Mouse (Mus musculus) midbrain, embryonic 15.5 days (tissue): Measurements from ENCODE around the gene Mknk1. TPM values are rescaled to one million over a fixed set of nuclear protein-coding genes. Genes with fewer than 3 reads are reported as not detected.

Source experiments
- ATAC-seq: fragments of 200-750 bp; cut with Nextera tagmentation; replicated peaks from 2 replicates; pipeline ENCODE4 v1.8.0; 2017; ENCODE audit warnings: moderate TSS enrichment
- H3K27ac ChIP-seq: fragments of 300-500 bp; sonication (generic); 2 replicates; pipeline ENCODE4 v1.5.1; 2015; ENCODE audit warnings: mild to moderate bottlenecking, inconsistent platforms
- H3K27me3 ChIP-seq: fragments of 300-500 bp; sonication (generic); replicated peaks from 2 replicates; pipeline ENCODE4 v1.6.1; 2015; ENCODE audit warnings: inconsistent platforms
- H3K36me3 ChIP-seq: fragments of 300-500 bp; sonication (generic); replicated peaks from 2 replicates; pipeline ENCODE4 v1.6.1; 2015; ENCODE audit warnings: inconsistent platforms
- H3K4me1 ChIP-seq: fragments of 300-500 bp; sonication (generic); 2 replicates; pipeline ENCODE4 v1.6.1; 2015; ENCODE audit warnings: inconsistent platforms
- H3K4me2 ChIP-seq: fragments of 300-500 bp; sonication (generic); 2 replicates; pipeline ENCODE4 v1.6.1; 2015; ENCODE audit warnings: inconsistent platforms, mild to moderate bottlenecking, moderate library complexity
- H3K4me3 ChIP-seq: fragments of 300-500 bp; sonication (generic); 2 replicates; pipeline ENCODE4 v1.5.1; 2015; ENCODE audit warnings: mild to moderate bottlenecking, inconsistent platforms
- H3K9ac ChIP-seq: fragments of 300-500 bp; sonication (generic); 2 replicates; pipeline ENCODE4 v1.6.1; 2015; ENCODE audit warnings: mild to moderate bottlenecking, inconsistent platforms
- H3K9me3 ChIP-seq: fragments of 300-500 bp; sonication (generic); 2 replicates; pipeline ENCODE4 v1.6.1; 2016; ENCODE audit warnings: inconsistent platforms
- WGBS: fragments of 180-500 bp; shearing (Covaris S2); methylation state at CpG from one replicate; pipeline ENCODE4 v1.1.7; 2015; ENCODE audit warnings: mixed read lengths; 5-methylcytosine and 5-hydroxymethylcytosine counted together
- polyA plus RNA-seq: library from polyadenylated mRNA; unstranded; fragments of >200 nt; fragmentation: Nextera tagmentation; extraction: Ambion mirVana; gene quantifications from 2 replicates; pipeline ENCODE4 v1.2.1, GENCODE M21; 2015

Mknk1 gene
- polyA plus RNA-seq, 1 experiment from 2014 or later: 27.5 TPM

DNA sequence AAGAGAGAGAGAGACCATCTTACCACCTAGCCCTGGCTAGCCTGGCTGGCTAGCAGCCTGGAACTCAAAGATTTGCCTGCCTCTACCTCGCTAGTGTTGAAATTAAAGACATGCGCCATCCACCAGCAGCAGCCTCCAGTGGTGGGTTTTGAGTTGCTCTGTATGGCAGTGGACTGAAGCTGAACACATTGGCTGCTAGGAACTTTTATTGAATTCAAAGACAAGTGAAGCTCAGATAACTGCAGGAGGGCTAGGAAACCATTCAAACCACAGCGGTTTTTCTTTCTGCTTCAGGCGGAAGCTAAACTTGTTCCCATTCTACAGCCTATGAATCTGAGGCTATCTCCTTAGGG, 11.5 kb upstream of the Mknk1 start:
- ATAC-seq: peak; percentile 48
- H3K4me3 ChIP-seq: peak overlapping the region; percentile 82
- no peaks in the 10 kb centered on the region for H3K27me3 ChIP-seq
- H3K9me3 ChIP-seq: no peaks in the 10 kb centered on the region
- peak overlapping the region; percentile 66; the same call in 1 of the 2 replicates for H3K27ac ChIP-seq
- no peaks in the 10 kb centered on the region for H3K36me3 ChIP-seq
- H3K9ac ChIP-seq: peak overlapping the region; percentile 71
- peak overlapping the region; percentile 90 for H3K4me2 ChIP-seq
- H3K4me1 ChIP-seq: peaks cover 14% of the 10 kb centered on the region; the same call in 1 of the 2 replicates
- WGBS: 4% methylated on average over 4 of the region's 4 CpGs

DNA sequence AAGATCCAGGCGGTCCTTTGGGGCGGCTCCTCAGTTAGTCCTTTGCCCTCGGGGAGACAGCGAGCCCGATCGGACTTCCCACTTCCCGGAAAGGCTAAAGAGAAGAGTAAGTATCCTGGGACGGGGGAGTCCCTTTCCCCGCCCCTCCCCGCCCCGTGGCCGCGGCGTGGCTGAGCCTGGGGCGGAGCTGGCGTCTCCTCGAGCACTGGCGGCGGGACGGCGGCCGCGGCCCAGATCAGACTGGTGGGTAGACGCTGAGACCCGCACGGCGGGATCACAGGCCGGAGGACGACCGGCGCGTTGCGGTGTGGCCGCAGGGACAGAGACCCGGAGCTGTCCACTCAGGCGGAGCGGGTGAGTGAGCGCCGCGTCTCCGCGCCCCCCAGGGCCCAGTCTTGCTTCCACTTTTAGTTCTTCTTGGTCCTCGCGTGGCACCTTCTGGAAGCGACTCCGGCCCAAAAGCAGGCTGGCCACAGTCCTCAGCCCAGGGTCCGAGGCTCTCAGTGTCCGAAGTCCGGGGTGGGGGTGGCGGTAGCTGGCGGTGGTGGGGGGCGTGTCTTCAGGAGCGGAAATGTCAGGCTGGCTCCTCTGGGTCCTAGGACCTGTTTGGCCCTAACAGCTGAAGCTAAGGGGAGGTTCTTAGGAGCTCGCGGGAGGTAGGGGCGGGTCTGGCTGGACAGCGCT, 11.0 kb upstream of the Mknk1 start, which contains the start of gene Mob3c:
Mob3c (plus strand) TSS at position 205 of the 684 bp plus-strand sequence.
- ATAC-seq: peak; percentile 91
- Histone ChIP-seq H3K4me3 (peak within 1 kb of the TSS; percentile 82), H3K36me3 (no peaks in the 10 kb centered on the region), H3K27ac (peak within 1 kb of the TSS; percentile 66), H3K4me1 (peaks cover 14% of the 10 kb centered on the region; the same call in 1 of the 2 replicates), H3K27me3 (no peaks in the 10 kb centered on the region), H3K9me3 (no peaks in the 10 kb centered on the region), H3K4me2 (peak within 1 kb of the TSS; percentile 90), H3K9ac (peak within 1 kb of the TSS; percentile 71)
- under 1% methylated on average over 56 of the region's 57 CpGs for WGBS

DNA sequence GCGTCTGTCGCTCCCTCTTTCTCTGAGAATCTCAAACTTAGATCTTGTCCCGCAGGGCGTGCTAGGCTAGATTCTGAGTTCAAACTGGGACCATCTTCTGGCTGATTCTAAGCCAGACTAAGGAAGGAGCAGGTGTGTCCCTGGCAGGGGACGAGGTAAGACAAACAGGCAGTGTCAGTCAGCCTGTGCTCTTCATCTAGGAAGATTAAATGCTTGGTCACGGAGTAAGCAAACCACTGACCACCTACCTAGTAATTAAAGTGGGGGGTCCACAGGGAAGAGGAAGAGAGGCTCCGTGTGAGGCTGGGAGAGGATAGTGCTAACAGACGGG, 10.5 kb upstream of the Mknk1 start:
- H3K36me3 ChIP-seq: 0 out of 2 replicates have a peak, but pooled peaks cover under 1% of the 10 kb centered on the region
- peak overlapping the region; percentile 90 for H3K4me2 ChIP-seq
- H3K27ac ChIP-seq: no peak overlapping the region
- peak overlapping the region; percentile 71 for H3K9ac ChIP-seq
- ATAC-seq: peak; percentile 57
- 6% methylated on average over 8 of the region's 8 CpGs for WGBS
- H3K4me1 ChIP-seq: peaks cover 14% of the 10 kb centered on the region; the same call in 1 of the 2 replicates
- peak overlapping the region; percentile 82 for H3K4me3 ChIP-seq
- no peaks in the 10 kb centered on the region for H3K27me3 ChIP-seq
- no peaks in the 10 kb centered on the region for H3K9me3 ChIP-seq

DNA sequence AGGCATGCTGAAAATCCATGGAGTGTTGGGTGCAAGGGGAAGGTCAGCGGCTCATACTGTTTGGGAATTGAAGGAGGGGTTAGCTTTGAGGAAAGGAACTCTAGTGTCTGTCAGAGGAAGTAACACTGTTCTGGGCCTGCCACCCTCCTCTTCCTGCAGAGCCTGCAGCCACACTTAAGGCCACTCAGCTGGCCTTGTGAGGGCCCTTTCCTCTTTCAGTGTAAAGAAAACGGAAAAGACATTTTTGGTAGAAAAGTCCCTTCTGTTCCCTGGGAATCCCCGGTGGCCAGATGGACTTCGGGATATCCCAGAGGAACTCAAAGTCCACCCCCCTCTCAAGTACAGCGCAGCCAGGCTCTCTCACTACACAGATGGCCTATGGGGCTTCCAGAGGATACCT, 8.5 kb upstream of the Mknk1 start:
- no peak overlapping the region for H3K27ac ChIP-seq
- H3K36me3 ChIP-seq: 0 out of 2 replicates have a peak, but pooled peaks cover 3% of the 10 kb centered on the region
- H3K9ac ChIP-seq: no peak overlapping the region
- no peaks in the 10 kb centered on the region for H3K27me3 ChIP-seq
- ATAC-seq: no peak
- no peak overlapping the region for H3K4me2 ChIP-seq
- H3K9me3 ChIP-seq: no peaks in the 10 kb centered on the region
- 78% methylated on average over 5 of the region's 5 CpGs for WGBS
- H3K4me1 ChIP-seq: peaks cover 14% of the 10 kb centered on the region; the same call in 1 of the 2 replicates
- no peak overlapping the region for H3K4me3 ChIP-seq

DNA sequence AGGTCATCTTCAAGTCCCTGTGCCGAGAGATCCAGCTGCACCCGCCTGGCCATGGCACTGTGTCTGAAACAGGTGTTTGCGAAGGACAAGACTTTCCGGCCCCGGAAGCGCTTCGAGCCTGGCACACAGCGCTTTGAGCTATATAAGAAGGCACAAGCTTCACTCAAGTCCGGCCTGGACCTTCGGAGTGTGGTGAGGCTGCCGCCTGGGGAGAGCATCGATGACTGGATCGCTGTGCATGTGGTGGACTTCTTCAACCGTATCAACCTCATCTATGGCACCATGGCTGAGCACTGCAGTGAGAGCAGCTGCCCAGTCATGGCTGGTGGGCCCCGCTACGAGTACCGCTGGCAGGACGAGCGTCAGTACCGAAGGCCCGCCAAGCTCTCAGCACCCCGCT, 7.8 kb upstream of the Mknk1 start:
- 96% methylated on average over 22 of the region's 22 CpGs for WGBS
- Histone ChIP-seq H3K27me3 (no peaks in the 10 kb centered on the region), H3K4me3 (no peak overlapping the region), H3K9ac (no peak overlapping the region), H3K4me1 (peaks cover 14% of the 10 kb centered on the region; the same call in 1 of the 2 replicates), H3K4me2 (no peak overlapping the region), H3K36me3 (0 out of 2 replicates have a peak, but pooled peaks cover 3% of the 10 kb centered on the region), H3K9me3 (no peaks in the 10 kb centered on the region), H3K27ac (no peak overlapping the region)
- no peak for ATAC-seq

DNA sequence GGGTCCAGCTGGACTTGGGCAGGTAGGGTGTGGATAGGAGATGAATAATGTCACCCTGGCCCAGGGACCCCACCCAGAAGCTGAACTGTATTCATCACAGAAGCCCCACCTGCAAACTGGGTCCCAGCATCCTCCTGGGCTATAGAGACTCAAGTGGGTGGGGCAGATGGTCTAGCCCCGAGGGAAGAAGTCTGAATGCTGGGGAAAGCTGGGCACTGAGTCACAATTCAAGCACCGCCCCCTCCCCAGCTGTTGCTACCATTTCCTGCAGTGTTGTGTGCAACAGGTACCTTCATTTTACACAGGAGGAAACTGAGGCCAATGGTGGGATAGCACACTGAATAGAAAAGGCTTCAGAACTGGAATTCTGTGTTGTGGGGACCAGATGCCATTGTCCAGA, 7.0 kb upstream of the Mknk1 start:
- no peak overlapping the region for H3K9ac ChIP-seq
- no peaks in the 10 kb centered on the region for H3K27me3 ChIP-seq
- no peaks in the 10 kb centered on the region for H3K9me3 ChIP-seq
- 56% methylated on average over 2 of the region's 2 CpGs for WGBS
- H3K4me3 ChIP-seq: no peak overlapping the region
- no peak for ATAC-seq
- H3K4me1 ChIP-seq: peaks cover 14% of the 10 kb centered on the region; the same call in 1 of the 2 replicates
- H3K4me2 ChIP-seq: no peak overlapping the region
- H3K36me3 ChIP-seq: 0 out of 2 replicates have a peak, but pooled peaks cover 3% of the 10 kb centered on the region
- H3K27ac ChIP-seq: no peak overlapping the region

DNA sequence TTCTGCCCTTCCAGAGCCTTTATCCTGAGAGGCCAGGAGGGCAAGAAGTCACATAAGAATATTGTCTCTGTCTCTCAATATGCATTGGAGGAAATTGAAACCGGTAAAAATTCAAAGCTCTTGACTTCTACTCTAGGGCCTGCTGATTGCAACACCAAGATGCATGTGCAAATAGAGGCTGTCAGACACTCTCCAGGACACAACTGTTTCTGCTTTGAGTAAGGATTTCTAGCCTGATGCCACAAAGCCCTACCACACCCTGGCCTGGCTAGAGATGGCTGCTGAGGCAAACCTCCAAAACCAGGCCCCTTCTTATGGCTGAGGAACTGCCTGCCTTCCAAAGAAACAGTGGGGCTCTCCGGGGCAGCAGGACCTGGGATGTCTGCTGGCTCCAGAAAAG, 3.4 kb upstream of the Mknk1 start:
- no peak for ATAC-seq
- Histone ChIP-seq H3K9me3 (no peaks in the 10 kb centered on the region), H3K4me2 (no peak overlapping the region), H3K27ac (no peak overlapping the region), H3K4me3 (no peak overlapping the region), H3K27me3 (no peaks in the 10 kb centered on the region), H3K36me3 (0 out of 2 replicates have a peak, but pooled peaks cover 3% of the 10 kb centered on the region), H3K9ac (no peak overlapping the region), H3K4me1 (peaks cover 9% of the 10 kb centered on the region)
- 82% methylated on average over 2 of the region's 2 CpGs for WGBS

DNA sequence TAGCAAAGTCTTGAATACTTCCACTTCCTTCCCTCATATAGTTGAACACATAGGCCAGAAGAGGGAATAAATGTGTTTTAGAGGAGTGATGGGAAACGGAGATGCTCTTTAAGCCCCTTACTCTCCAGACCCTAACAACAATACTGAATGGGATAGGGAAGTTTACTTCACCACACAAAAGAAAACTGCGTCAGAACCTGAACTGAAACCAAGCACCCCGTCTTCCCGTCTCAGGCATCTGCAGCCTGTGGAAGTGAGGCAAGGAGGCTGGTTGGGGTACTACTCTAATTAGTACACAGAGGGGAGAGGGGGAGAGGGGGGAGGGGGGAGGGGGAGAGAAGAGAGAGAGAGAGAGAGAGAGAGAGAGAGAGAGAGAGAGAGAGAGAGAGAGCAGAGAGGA, 802 bp upstream of the Mknk1 start:
- Histone ChIP-seq H3K36me3 (0 out of 2 replicates have a peak, but pooled peaks cover 3% of the 10 kb centered on the region), H3K9ac (no peak overlapping the region), H3K27ac (no peak overlapping the region), H3K4me1 (peaks cover 9% of the 10 kb centered on the region), H3K27me3 (no peaks in the 10 kb centered on the region), H3K4me2 (peak overlapping the region; percentile 66), H3K4me3 (no peak overlapping the region), H3K9me3 (no peaks in the 10 kb centered on the region)
- 72% methylated on average over 4 of the region's 4 CpGs for WGBS
- ATAC-seq: no peak

DNA sequence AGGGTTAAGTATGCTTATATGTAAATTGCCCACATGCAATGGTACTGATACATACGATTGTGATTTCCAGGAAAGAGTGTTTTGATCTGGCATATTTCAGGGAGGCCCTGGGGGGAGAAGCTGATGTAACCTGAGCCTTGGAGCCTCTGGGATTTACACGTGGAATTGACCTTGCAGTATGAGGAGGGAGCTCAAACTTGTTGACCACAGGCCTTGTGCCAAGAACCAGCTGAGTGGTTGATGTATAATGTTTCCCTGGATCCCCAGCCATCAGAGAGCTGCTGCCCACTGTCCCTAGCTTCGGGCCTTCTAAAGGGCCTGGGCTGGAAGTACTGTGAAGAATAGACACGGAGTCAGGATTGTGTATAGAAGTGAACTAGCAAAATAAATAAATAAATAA, 958 bp downstream of the Mknk1 start:
- no peak for ATAC-seq
- H3K9ac ChIP-seq: no peak overlapping the region
- H3K27me3 ChIP-seq: no peaks in the 10 kb centered on the region
- no peaks in the 10 kb centered on the region for H3K36me3 ChIP-seq
- no peak overlapping the region for H3K27ac ChIP-seq
- peaks cover 9% of the 10 kb centered on the region for H3K4me1 ChIP-seq
- peak overlapping the region; percentile 67 for H3K4me3 ChIP-seq
- no peaks in the 10 kb centered on the region for H3K9me3 ChIP-seq
- H3K4me2 ChIP-seq: peak overlapping the region; percentile 66; the same call in 1 of the 2 replicates
- 60% methylated on average over 4 of the region's 4 CpGs for WGBS

DNA sequence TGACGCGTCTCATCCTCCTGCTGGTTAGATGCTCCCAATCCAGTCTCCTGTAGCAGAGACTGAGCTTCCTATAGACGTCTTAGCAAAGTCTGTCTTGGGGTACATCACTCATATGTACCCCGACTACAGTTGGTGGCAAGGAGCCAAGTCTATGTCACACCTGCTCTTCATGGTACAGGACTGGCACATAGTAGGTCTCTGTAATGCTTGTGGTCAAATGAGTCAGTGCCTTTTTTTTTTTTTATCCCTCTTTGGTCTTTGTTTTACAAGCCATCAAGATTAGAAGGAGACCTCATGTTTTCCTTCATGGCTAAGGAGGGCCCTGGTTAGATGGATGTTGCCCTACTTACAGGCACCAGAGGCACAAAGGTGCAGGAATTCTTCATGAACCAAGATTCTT, 1.8 kb downstream of the Mknk1 start:
- Histone ChIP-seq H3K27ac (no peak overlapping the region), H3K9ac (no peak overlapping the region), H3K36me3 (no peaks in the 10 kb centered on the region), H3K9me3 (no peaks in the 10 kb centered on the region), H3K4me1 (peaks cover 9% of the 10 kb centered on the region), H3K4me3 (no peak overlapping the region), H3K4me2 (no peak overlapping the region), H3K27me3 (no peaks in the 10 kb centered on the region)
- no peak for ATAC-seq
- 95% methylated on average over 4 of the region's 4 CpGs for WGBS

DNA sequence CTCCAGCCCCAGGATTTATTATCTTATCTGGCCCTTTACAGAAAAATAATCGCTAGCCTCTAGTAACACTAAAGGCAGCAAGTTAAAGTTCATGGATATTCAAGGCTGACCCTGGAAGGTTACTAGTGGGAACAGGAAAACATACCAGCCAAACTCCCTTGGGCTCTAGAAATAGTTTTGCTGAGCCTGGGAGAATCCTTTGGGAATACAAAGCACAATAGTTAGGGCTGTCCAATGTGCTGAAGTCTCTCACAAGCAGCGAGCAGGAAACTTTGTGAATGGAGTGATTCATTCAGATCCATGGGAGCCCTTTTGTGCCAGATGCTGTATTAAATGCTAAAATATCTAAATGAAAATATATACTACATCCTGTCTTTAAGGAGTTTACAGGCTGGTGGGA, 7.7 kb downstream of the Mknk1 start:
- Histone ChIP-seq H3K27me3 (no peaks in the 10 kb centered on the region), H3K9me3 (no peaks in the 10 kb centered on the region), H3K4me2 (no peak overlapping the region), H3K9ac (no peak overlapping the region), H3K4me1 (no peaks in the 10 kb centered on the region), H3K36me3 (no peaks in the 10 kb centered on the region), H3K27ac (no peak overlapping the region), H3K4me3 (no peak overlapping the region)
- 54% methylated on average over 2 of the region's 2 CpGs for WGBS
- no peak for ATAC-seq

DNA sequence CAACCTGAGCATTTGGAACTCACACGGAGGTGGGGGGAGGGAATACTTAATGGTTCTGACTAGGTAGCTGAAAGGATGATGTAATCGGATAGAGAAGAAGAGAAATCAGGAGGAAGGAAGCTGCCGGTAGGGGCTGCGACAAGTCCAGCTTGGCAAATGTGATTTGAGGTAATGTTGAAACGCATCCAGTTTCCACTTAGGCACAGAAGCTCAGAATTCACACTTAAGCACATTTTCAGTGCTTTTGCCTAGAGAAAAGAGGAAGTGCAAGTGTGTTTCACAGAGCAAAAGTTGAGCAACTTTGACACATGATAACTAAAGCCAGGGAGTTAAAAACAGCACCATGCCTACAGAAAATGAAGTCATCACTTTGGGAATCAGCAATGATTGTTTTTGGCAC, 8.4 kb downstream of the Mknk1 start:
- no peak overlapping the region for H3K27ac ChIP-seq
- no peaks in the 10 kb centered on the region for H3K9me3 ChIP-seq
- no peaks in the 10 kb centered on the region for H3K36me3 ChIP-seq
- H3K4me3 ChIP-seq: no peak overlapping the region
- H3K27me3 ChIP-seq: no peaks in the 10 kb centered on the region
- WGBS: 64% methylated on average over 5 of the region's 5 CpGs
- H3K4me1 ChIP-seq: no peaks in the 10 kb centered on the region
- no peak for ATAC-seq
- no peak overlapping the region for H3K9ac ChIP-seq
- H3K4me2 ChIP-seq: no peak overlapping the region

DNA sequence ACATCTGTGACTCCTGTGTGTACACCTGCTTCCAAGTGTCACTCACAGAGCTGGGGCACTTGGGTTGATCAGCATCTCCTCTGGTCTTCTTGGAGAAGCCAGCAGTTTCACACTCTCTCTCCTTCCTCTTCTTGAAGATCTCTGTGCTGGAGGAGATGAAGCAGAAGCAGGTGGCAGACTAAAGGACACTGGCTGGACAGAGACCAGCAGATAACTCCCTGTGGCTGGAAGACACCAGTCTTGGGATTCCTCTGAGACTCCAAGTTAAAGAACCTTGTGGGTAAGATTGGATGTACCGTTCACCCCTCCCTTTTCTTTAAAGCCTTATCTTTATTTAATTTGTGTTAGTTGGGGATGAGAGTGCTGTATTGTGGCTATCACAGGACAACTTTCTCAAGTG, 9.1 kb downstream of the Mknk1 start:
- Histone ChIP-seq H3K27ac (no peak overlapping the region), H3K9me3 (no peaks in the 10 kb centered on the region), H3K4me2 (no peak overlapping the region), H3K9ac (no peak overlapping the region), H3K4me1 (no peaks in the 10 kb centered on the region), H3K4me3 (no peak overlapping the region), H3K36me3 (no peaks in the 10 kb centered on the region), H3K27me3 (no peaks in the 10 kb centered on the region)
- 94% methylated on average over 1 of the region's 1 CpGs for WGBS
- ATAC-seq: no peak
